Mouse (Mus musculus): ENCODE data around the gene Olfr889. TPM values are rescaled to one million over a fixed set of nuclear protein-coding genes. Genes with fewer than 3 reads are reported as not detected.
"Not testable (repeated sequence)": the region's sequence is repeated elsewhere in the genome, so short reads cannot be mapped to it uniquely, and the experiment has no call there.

Gene Olfr889
- polyA plus RNA-seq (2011; ENCODE audit: insufficient read depth, insufficient read length, low read depth, missing spikeins): not detected in 2 replicates

DNA sequence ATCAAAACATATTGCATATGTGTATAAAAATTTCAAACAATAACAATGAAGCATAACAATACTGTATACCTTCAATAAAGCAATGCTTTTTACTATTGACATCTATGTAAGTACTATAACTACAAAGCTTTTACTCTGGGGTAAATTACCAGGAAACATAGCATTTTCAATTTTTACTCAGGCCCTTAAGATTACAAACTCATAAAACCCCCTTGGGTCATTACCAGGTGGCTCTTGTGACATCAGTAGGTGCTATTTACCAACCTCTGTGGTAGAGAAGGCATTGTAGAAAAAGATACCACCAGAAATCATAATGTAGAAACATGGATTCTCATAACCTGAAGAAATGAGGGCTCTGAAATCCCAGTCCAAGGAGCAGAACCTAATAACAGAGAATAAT lies at the start of gene Olfr889:
Gene Olfr889 (plus strand): TSS at position 301 of the 400 bp plus-strand sequence.
- no peaks in the 10 kb centered on the region for H3K36me3 ChIP-seq (ENCODE audit: control insufficient read depth, insufficient read depth, low read length, poor library complexity, severe bottlenecking)
- H3K27ac ChIP-seq (ENCODE audit: insufficient read depth, low read length): no peak within 1 kb of the TSS
- no peaks in the 10 kb centered on the region for H3K27me3 ChIP-seq (ENCODE audit: control insufficient read depth, insufficient read depth, low read length, poor library complexity, severe bottlenecking)
- TF ChIP-seq EP300 (IDR thresholded peaks at IDR 0.05; ENCODE audit: insufficient read depth, low read depth, low read length) (no peak), POLR2A (IDR thresholded peaks at IDR 0.05; ENCODE audit: insufficient read depth, low read length) (no peak), CTCF (IDR thresholded peaks at IDR 0.05; ENCODE audit: low read depth, low read length) (no peak)
- no peaks in the 10 kb centered on the region for H3K4me1 ChIP-seq (ENCODE audit: control insufficient read depth, insufficient read depth, low read length)
- H3K9ac ChIP-seq (ENCODE audit: low read depth, poor library complexity, severe bottlenecking): no peak within 1 kb of the TSS
- H3K4me3 ChIP-seq (ENCODE audit: low read depth, low read length): no peak within 1 kb of the TSS
- no peaks in the 10 kb centered on the region for H3K9me3 ChIP-seq (replicated peaks; ENCODE audit: control insufficient read depth, insufficient read depth, low read length, poor library complexity, severe bottlenecking)

- Histone ChIP-seq H3K4me3 (ENCODE audit: low read depth, low read length) (no peak within 1 kb of the TSS), H3K36me3 (ENCODE audit: control insufficient read depth, insufficient read depth, low read length, poor library complexity, severe bottlenecking) (no peaks in the 10 kb centered on the region), H3K9ac (ENCODE audit: low read depth, poor library complexity, severe bottlenecking) (no peak within 1 kb of the TSS), H3K27ac (ENCODE audit: insufficient read depth, low read length) (no peak within 1 kb of the TSS), H3K4me1 (ENCODE audit: control insufficient read depth, insufficient read depth, low read length) (no peaks in the 10 kb centered on the region), H3K9me3 (replicated peaks; ENCODE audit: control insufficient read depth, insufficient read depth, low read length, poor library complexity, severe bottlenecking) (no peaks in the 10 kb centered on the region), H3K27me3 (ENCODE audit: control insufficient read depth, insufficient read depth, low read length, poor library complexity, severe bottlenecking) (no peaks in the 10 kb centered on the region)
- TF ChIP-seq EP300 (IDR thresholded peaks at IDR 0.05; ENCODE audit: insufficient read depth, low read depth, low read length) (no peak), POLR2A (IDR thresholded peaks at IDR 0.05; ENCODE audit: insufficient read depth, low read length) (no peak), CTCF (IDR thresholded peaks at IDR 0.05; ENCODE audit: low read depth, low read length) (no peak)
Observed at GRCm38 (mm10) chr9:38083772-38084171, 31.2 kb upstream of the Olfr889 start, which contains the start of gene Olfr887. TSS of gene Olfr887 (plus strand) at chr9:38084072.

DNA sequence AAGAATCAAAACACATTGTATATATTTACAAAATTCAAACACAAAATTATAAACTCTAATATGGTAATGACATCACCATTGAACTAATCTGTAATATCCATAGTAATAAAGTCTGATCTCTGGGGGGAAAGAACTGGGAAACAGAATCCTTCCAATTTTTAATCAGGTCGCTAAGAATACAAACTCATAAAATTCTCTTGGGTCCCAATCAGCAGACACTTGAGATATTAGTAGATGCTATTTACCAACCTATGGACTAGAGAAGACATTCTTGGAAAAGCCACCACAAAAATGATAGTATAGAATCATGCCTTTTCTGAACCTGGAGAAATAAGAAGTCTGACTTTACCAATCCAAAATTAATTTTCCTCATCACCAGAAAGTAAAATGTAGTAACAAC lies 7.2 kb upstream of the Olfr889 start, which contains the start of gene Olfr888:
Gene Olfr888 (plus strand): TSS at position 301 of the 400 bp plus-strand sequence.
- H3K4me3 ChIP-seq (ENCODE audit: low read depth, low read length): no peak within 1 kb of the TSS
- H3K36me3 ChIP-seq (ENCODE audit: control insufficient read depth, insufficient read depth, low read length, poor library complexity, severe bottlenecking): no peaks in the 10 kb centered on the region
- H3K9ac ChIP-seq (ENCODE audit: low read depth, poor library complexity, severe bottlenecking): no peak within 1 kb of the TSS
- H3K9me3 ChIP-seq (replicated peaks; ENCODE audit: control insufficient read depth, insufficient read depth, low read length, poor library complexity, severe bottlenecking): no peaks in the 10 kb centered on the region
- H3K27ac ChIP-seq (ENCODE audit: insufficient read depth, low read length): no peak within 1 kb of the TSS
- no peak for TF ChIP-seq EP300 (IDR thresholded peaks at IDR 0.05; ENCODE audit: insufficient read depth, low read depth, low read length)
- TF ChIP-seq POLR2A (IDR thresholded peaks at IDR 0.05; ENCODE audit: insufficient read depth, low read length): no peak
- no peak for TF ChIP-seq CTCF (IDR thresholded peaks at IDR 0.05; ENCODE audit: low read depth, low read length)
- H3K4me1 ChIP-seq (ENCODE audit: control insufficient read depth, insufficient read depth, low read length): no peaks in the 10 kb centered on the region
- H3K27me3 ChIP-seq (ENCODE audit: control insufficient read depth, insufficient read depth, low read length, poor library complexity, severe bottlenecking): no peaks in the 10 kb centered on the region

DNA sequence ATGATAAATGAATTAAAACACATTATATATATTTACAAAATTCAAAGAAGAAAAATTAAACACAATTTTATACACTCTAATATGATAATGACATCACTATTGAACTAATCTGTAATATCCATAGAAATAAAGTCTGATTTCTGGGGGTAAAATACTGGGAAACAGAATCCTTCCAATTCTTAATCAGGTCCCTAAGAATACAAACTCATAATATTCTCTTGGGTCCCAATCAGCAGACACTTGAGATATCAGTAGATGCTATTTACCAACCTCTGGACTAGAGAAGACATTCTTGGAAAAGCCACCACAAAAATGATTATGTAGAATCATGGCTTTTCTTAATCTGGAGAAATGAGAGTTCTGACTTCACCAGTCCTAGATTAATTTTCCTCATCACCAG lies 27.2 kb downstream of the Olfr889 start, which contains the start of gene Olfr890:
Gene Olfr890 (plus strand): TSS at position 301 of the 400 bp plus-strand sequence.
- Histone ChIP-seq H3K27me3 (ENCODE audit: control insufficient read depth, insufficient read depth, low read length, poor library complexity, severe bottlenecking) (no peaks in the 10 kb centered on the region), H3K27ac (ENCODE audit: insufficient read depth, low read length) (no peak within 1 kb of the TSS), H3K9me3 (replicated peaks; ENCODE audit: control insufficient read depth, insufficient read depth, low read length, poor library complexity, severe bottlenecking) (no peaks in the 10 kb centered on the region), H3K36me3 (ENCODE audit: control insufficient read depth, insufficient read depth, low read length, poor library complexity, severe bottlenecking) (no peaks in the 10 kb centered on the region), H3K4me3 (ENCODE audit: low read depth, low read length) (no peak within 1 kb of the TSS), H3K4me1 (ENCODE audit: control insufficient read depth, insufficient read depth, low read length) (no peaks in the 10 kb centered on the region), H3K9ac (ENCODE audit: low read depth, poor library complexity, severe bottlenecking) (no peak within 1 kb of the TSS)
- TF ChIP-seq CTCF (IDR thresholded peaks at IDR 0.05; ENCODE audit: low read depth, low read length) (no peak), EP300 (IDR thresholded peaks at IDR 0.05; ENCODE audit: insufficient read depth, low read depth, low read length) (no peak), POLR2A (IDR thresholded peaks at IDR 0.05; ENCODE audit: insufficient read depth, low read length) (no peak)

DNA sequence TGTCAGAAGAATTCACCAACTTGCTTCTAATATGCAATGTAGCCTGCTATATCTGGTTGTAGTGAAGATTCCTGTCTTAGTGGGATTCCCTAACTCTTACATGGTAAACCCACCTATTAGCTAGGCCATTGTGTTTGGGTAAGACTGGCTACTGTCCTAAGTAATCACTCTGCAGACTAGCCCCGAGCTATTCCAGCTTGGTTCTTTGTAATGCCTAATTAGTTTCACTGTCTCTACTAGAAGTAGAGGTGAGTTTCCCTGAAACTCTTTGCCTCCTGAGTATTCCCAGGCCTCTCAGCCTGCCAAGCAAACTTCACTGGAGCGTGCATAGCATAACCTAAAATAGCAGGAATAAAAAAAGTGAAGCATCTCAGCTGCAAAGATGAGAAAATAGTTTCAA lies 53.3 kb downstream of the Olfr889 start:
- not testable (repeated sequence) for H3K4me1 ChIP-seq (ENCODE audit: control insufficient read depth, insufficient read depth, low read length); H3K9me3 ChIP-seq (replicated peaks; ENCODE audit: control insufficient read depth, insufficient read depth, low read length, poor library complexity, severe bottlenecking); H3K9ac ChIP-seq (ENCODE audit: low read depth, poor library complexity, severe bottlenecking); H3K36me3 ChIP-seq (ENCODE audit: control insufficient read depth, insufficient read depth, low read length, poor library complexity, severe bottlenecking); H3K27ac ChIP-seq (ENCODE audit: insufficient read depth, low read length); H3K4me3 ChIP-seq (ENCODE audit: low read depth, low read length); H3K27me3 ChIP-seq (ENCODE audit: control insufficient read depth, insufficient read depth, low read length, poor library complexity, severe bottlenecking)

Other genes starting within 250 kb of the Olfr889 start
- gene Olfr145, start 218.5 kb upstream of the Olfr889 start, polyA plus RNA-seq (2011; ENCODE audit: insufficient read depth, insufficient read length, low read depth, missing spikeins): not detected in 2 replicates
- gene Olfr878, start 197.4 kb upstream of the Olfr889 start, polyA plus RNA-seq (2011; ENCODE audit: insufficient read depth, insufficient read length, low read depth, missing spikeins): not detected in 2 replicates
- gene Olfr881, start 123.4 kb upstream of the Olfr889 start, polyA plus RNA-seq (2011; ENCODE audit: insufficient read depth, insufficient read length, low read depth, missing spikeins): not detected in 2 replicates
- not detected in 2 replicates for gene Olfr883, start 89.4 kb upstream of the Olfr889 start, polyA plus RNA-seq (2011; ENCODE audit: insufficient read depth, insufficient read length, low read depth, missing spikeins)
- not detected in 2 replicates for gene Olfr884, start 68.6 kb upstream of the Olfr889 start, polyA plus RNA-seq (2011; ENCODE audit: insufficient read depth, insufficient read length, low read depth, missing spikeins)
- not detected in 2 replicates for gene Olfr885, start 53.9 kb upstream of the Olfr889 start, polyA plus RNA-seq (2011; ENCODE audit: insufficient read depth, insufficient read length, low read depth, missing spikeins)
- not detected in 2 replicates for gene Olfr887, start 31.1 kb upstream of the Olfr889 start, polyA plus RNA-seq (2011; ENCODE audit: insufficient read depth, insufficient read length, low read depth, missing spikeins)
- gene Olfr888, start 7.1 kb upstream of the Olfr889 start, polyA plus RNA-seq (2011; ENCODE audit: insufficient read depth, insufficient read length, low read depth, missing spikeins): not detected in 2 replicates
- not detected in 2 replicates for gene Olfr890, start 27.3 kb downstream of the Olfr889 start, polyA plus RNA-seq (2011; ENCODE audit: insufficient read depth, insufficient read length, low read depth, missing spikeins)
- not detected in 2 replicates for gene Olfr891, start 65.6 kb downstream of the Olfr889 start, polyA plus RNA-seq (2011; ENCODE audit: insufficient read depth, insufficient read length, low read depth, missing spikeins)
- not detected in 2 replicates for gene Olfr893, start 93.2 kb downstream of the Olfr889 start, polyA plus RNA-seq (2011; ENCODE audit: insufficient read depth, insufficient read length, low read depth, missing spikeins)
- gene Olfr894, start 102.9 kb downstream of the Olfr889 start, polyA plus RNA-seq (2011; ENCODE audit: insufficient read depth, insufficient read length, low read depth, missing spikeins): not detected in 2 replicates
- not detected in 2 replicates for gene Olfr143, start 137.6 kb downstream of the Olfr889 start, polyA plus RNA-seq (2011; ENCODE audit: insufficient read depth, insufficient read length, low read depth, missing spikeins)
- not detected in 2 replicates for gene Olfr895, start 152.7 kb downstream of the Olfr889 start, polyA plus RNA-seq (2011; ENCODE audit: insufficient read depth, insufficient read length, low read depth, missing spikeins)
- not detected in 2 replicates for gene Olfr896-ps1, start 175.9 kb downstream of the Olfr889 start, polyA plus RNA-seq (2011; ENCODE audit: insufficient read depth, insufficient read length, low read depth, missing spikeins)
- gene Olfr25, start 213.9 kb downstream of the Olfr889 start, polyA plus RNA-seq (2011; ENCODE audit: insufficient read depth, insufficient read length, low read depth, missing spikeins): not detected in 2 replicates
- gene Olfr898, start 233.2 kb downstream of the Olfr889 start, polyA plus RNA-seq (2011; ENCODE audit: insufficient read depth, insufficient read length, low read depth, missing spikeins): 0.15 TPM in 1 of 2 replicates, not detected in the other